Mouse (Mus musculus): ENCODE measurements at regions not wholly inside any gene's neighbourhood (a gene's known extent, or its start where the extent isn't known, plus 50 kb on each side); places are given as distances from the start of the nearest gene placed in this dataset.

GRCm38 (mm10) chr16:71885701-71886100, 422.4 kb upstream of the Robo1 start:
- TF ChIP-seq CTCF (IDR thresholded peaks at IDR 0.05; ENCODE audit: low read depth, low read length) = no peak
- TF ChIP-seq EP300 (IDR thresholded peaks at IDR 0.05; ENCODE audit: insufficient read depth, low read depth, low read length) = peak; percentile 94

All from ES-Bruce4 (cell line).